Mouse (Mus musculus) midbrain, postnatal 0 days (tissue): Measurements from ENCODE around the gene Ntm. TPM values are rescaled to one million over a fixed set of nuclear protein-coding genes. Genes with fewer than 3 reads are reported as not detected.
A peak's percentile ranks its signal among the peaks of the same experiment; 100 is the strongest.

ENCODE experiments used
- ATAC-seq: fragments of 200-750 bp; cut with Nextera tagmentation; 2 replicates; pipeline ENCODE4 v1.8.0; 2017; ENCODE audit warnings: moderate number of reproducible peaks, mild to moderate bottlenecking, moderate TSS enrichment, moderate library complexity; ENCODE audit not compliant: low FRiP score
- DNase-seq: peaks from one replicate; pipeline ENCODE4 v3.0.0-alpha.2; 2015; ENCODE audit warnings: low spot score
- H3K27ac ChIP-seq: fragments of 300-500 bp; sonication (generic); 2 replicates; pipeline ENCODE4 v1.5.1; 2014; ENCODE audit warnings: low read depth, mild to moderate bottlenecking, low read length, mixed read lengths
- H3K27me3 ChIP-seq: fragments of 300-500 bp; sonication (generic); 2 replicates; pipeline ENCODE4 v1.6.1; 2014; ENCODE audit warnings: low read length, control low read depth, mixed read lengths; ENCODE audit not compliant: insufficient read depth
- H3K36me3 ChIP-seq: fragments of 300-500 bp; sonication (generic); 2 replicates; pipeline ENCODE4 v1.6.1; 2014; ENCODE audit warnings: low read length, control low read depth, mixed read lengths; ENCODE audit not compliant: insufficient read depth
- H3K4me1 ChIP-seq: fragments of 300-500 bp; sonication (generic); 2 replicates; pipeline ENCODE4 v1.6.1; 2014; ENCODE audit warnings: mild to moderate bottlenecking, control low read depth, antibody characterized with exemption, low read length, mixed read lengths; ENCODE audit not compliant: insufficient read depth
- H3K4me2 ChIP-seq: fragments of 300-500 bp; sonication (generic); 2 replicates; pipeline ENCODE4 v1.6.1; 2014; ENCODE audit warnings: low read depth, mild to moderate bottlenecking, low read length, mixed read lengths; ENCODE audit not compliant: poor library complexity, severe bottlenecking
- H3K4me3 ChIP-seq: fragments of 300-500 bp; sonication (generic); 2 replicates; pipeline ENCODE4 v1.5.1; 2014; ENCODE audit warnings: low read depth, mild to moderate bottlenecking, low read length, moderate library complexity
- H3K9ac ChIP-seq: fragments of 300-500 bp; sonication (generic); replicated peaks from 2 replicates; pipeline ENCODE4 v1.6.1; 2014; ENCODE audit warnings: mild to moderate bottlenecking, low read length, moderate library complexity, mixed read lengths; ENCODE audit not compliant: poor library complexity, severe bottlenecking
- H3K9me3 ChIP-seq: fragments of 300-500 bp; sonication (generic); 2 replicates; pipeline ENCODE4 v1.6.1; 2016; ENCODE audit warnings: low read length, control low read depth
- CTCF ChIP-seq: IDR thresholded peaks from 2 replicates; pipeline ENCODE4 v1.5.1; 2016; ENCODE audit warnings: antibody characterized with exemption, mild to moderate bottlenecking
- WGBS: fragments of 180-500 bp; shearing (Covaris S2); extraction: QIAGEN DNeasy Blood & Tissue Kit; methylation state at CpG from one replicate; pipeline ENCODE4 v1.1.7; 2014; 5-methylcytosine and 5-hydroxymethylcytosine counted together
- polyA plus RNA-seq: library from polyadenylated mRNA; unstranded; fragments of >200 nt; fragmentation: Nextera tagmentation; extraction: Ambion mirVana; gene quantifications from 2 replicates; pipeline ENCODE4 v1.2.1, GENCODE M21; 2015
- total RNA-seq: library from RNA; depleted of rRNA; stranded (reverse); fragments of >200 nt; gene quantifications from 2 replicates; pipeline ENCODE4 v1.2.3, GENCODE M21; 2014

Gene Ntm
- total and polyA plus RNA-seq, 2 experiments from 2014 or later, result 244 to 322 TPM

- H3K9ac ChIP-seq, result no peak overlapping the region
- H3K4me3 ChIP-seq, result no peak overlapping the region
- H3K27ac ChIP-seq, result no peak overlapping the region
- H3K4me2 ChIP-seq, result no peak overlapping the region
- no peaks in the 10 kb centered on the region for H3K36me3 ChIP-seq
- DNase-seq (peak; percentile 25), ATAC-seq (peak; percentile 60; the same call in 1 of the 2 replicates)
- 63% methylated on average over 4 of the region's 4 CpGs for WGBS
- no peaks in the 10 kb centered on the region for H3K9me3 ChIP-seq
- no peaks in the 10 kb centered on the region for H3K27me3 ChIP-seq
- peaks cover 11% of the 10 kb centered on the region; the same call in 1 of the 2 replicates for H3K4me1 ChIP-seq
- no peak for TF ChIP-seq CTCF
Observed at GRCm38 (mm10) chr9:29265177-29265576, 697.8 kb downstream of the Ntm start.

- Histone ChIP-seq H3K9ac (no peak overlapping the region), H3K27ac (no peak overlapping the region), H3K27me3 (no peaks in the 10 kb centered on the region), H3K4me1 (peaks cover 3% of the 10 kb centered on the region; the same call in 1 of the 2 replicates), H3K4me2 (no peak overlapping the region), H3K4me3 (no peak overlapping the region), H3K36me3 (no peaks in the 10 kb centered on the region), H3K9me3 (no peaks in the 10 kb centered on the region)
- ATAC-seq, result no peak
- whole genome bisulfite sequencing, result 48% methylated on average over 3 of the region's 3 CpGs
- peak; percentile 4 for DNase-seq
- no peak for TF ChIP-seq CTCF
Observed at GRCm38 (mm10) chr9:29262836-29263235, 700.1 kb downstream of the Ntm start.

- no peak for DNase-seq
- no peak for ATAC-seq
- Histone ChIP-seq H3K4me1 (no peaks in the 10 kb centered on the region), H3K4me2 (no peak overlapping the region), H3K9me3 (no peaks in the 10 kb centered on the region), H3K36me3 (no peaks in the 10 kb centered on the region), H3K27ac (no peak overlapping the region), H3K4me3 (no peak overlapping the region), H3K9ac (no peak overlapping the region), H3K27me3 (no peaks in the 10 kb centered on the region)
- TF ChIP-seq CTCF, result no peak
- 84% methylated on average over 2 of the region's 2 CpGs for WGBS
Observed at GRCm38 (mm10) chr9:29252866-29253265, 710.1 kb downstream of the Ntm start.

GRCm38 (mm10) chr9:29250813-29251212, 712.1 kb downstream of the Ntm start:
- no peaks in the 10 kb centered on the region for H3K36me3 ChIP-seq
- TF ChIP-seq CTCF, result peak; percentile 44
- no peaks in the 10 kb centered on the region for H3K4me1 ChIP-seq
- H3K27me3 ChIP-seq, result no peaks in the 10 kb centered on the region
- no peak for ATAC-seq
- no peak for DNase-seq
- WGBS, result 67% methylated on average over 3 of the region's 3 CpGs
- H3K4me3 ChIP-seq, result no peak overlapping the region
- H3K9ac ChIP-seq, result no peak overlapping the region
- H3K27ac ChIP-seq, result no peak overlapping the region
- no peaks in the 10 kb centered on the region for H3K9me3 ChIP-seq
- no peak overlapping the region for H3K4me2 ChIP-seq

- Histone ChIP-seq H3K36me3 (no peaks in the 10 kb centered on the region), H3K4me2 (no peak overlapping the region), H3K9ac (no peak overlapping the region), H3K4me1 (no peaks in the 10 kb centered on the region), H3K4me3 (no peak overlapping the region), H3K9me3 (no peaks in the 10 kb centered on the region), H3K27ac (no peak overlapping the region), H3K27me3 (no peaks in the 10 kb centered on the region)
- no peak for TF ChIP-seq CTCF
- no peak for ATAC-seq
- no peak for DNase-seq
- 42% methylated on average over 3 of the region's 3 CpGs for WGBS
Observed at GRCm38 (mm10) chr9:29247812-29248211, 715.1 kb downstream of the Ntm start.

GRCm38 (mm10) chr9:29244006-29244405, 718.9 kb downstream of the Ntm start:
- WGBS, result 88% methylated on average over 2 of the region's 2 CpGs

More at GRCm38 (mm10) chr9:29244006-29244405, 718.9 kb downstream of the Ntm start:
- Histone ChIP-seq H3K27ac (no peak overlapping the region), H3K4me1 (no peaks in the 10 kb centered on the region), H3K4me3 (no peak overlapping the region), H3K36me3 (no peaks in the 10 kb centered on the region), H3K4me2 (no peak overlapping the region), H3K9ac (no peak overlapping the region), H3K27me3 (no peaks in the 10 kb centered on the region), H3K9me3 (no peaks in the 10 kb centered on the region)
- DNase-seq (no peak), ATAC-seq (no peak)
- no peak for TF ChIP-seq CTCF
